In the genomic region with DNA sequence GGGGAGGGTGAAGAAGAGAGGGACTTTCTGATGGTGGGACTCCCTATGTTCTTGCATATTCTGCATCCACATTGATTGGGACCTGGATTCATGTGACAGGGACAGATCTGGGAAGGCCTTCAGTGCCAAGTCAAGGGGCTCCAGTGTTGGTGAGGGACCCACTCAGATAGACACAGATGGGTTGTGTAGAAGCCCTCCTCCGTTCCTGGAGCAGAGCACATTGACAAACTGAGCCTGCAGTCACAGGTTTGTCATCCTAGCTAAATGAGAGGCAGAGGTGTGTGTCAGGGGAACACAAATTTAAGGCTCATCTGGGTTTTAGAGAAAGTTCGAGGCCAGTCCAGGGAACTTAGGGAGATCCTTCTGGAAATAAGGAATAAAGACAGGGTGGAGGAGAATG, we compare ENCODE assay signal across 23 mouse cellular contexts. TPM values are rescaled to one million over a fixed set of nuclear protein-coding genes. Genes with fewer than 3 reads are reported as not detected.
"Had no signal": no experiment of that assay in that cellular context is flagged by ENCODE, and none has a peak within 500 bp of the region (broad histone marks: within the 10 kb centered on the region; RNA-seq: fewer than 3 reads in every experiment).

No protein-coding gene starts in this region.

- H3K27ac ChIP-seq: intestine, embryonic 15.5 days; kidney, embryonic 15.5 days; liver, embryonic 13.5 days; midbrain, embryonic 12.5 days; neural tube, embryonic 13.5 days; stomach, embryonic 15.5 days had no signal

- H3K4me1 ChIP-seq: intestine, embryonic 15.5 days; kidney, embryonic 15.5 days; liver, embryonic 13.5 days; midbrain, embryonic 12.5 days; stomach, embryonic 15.5 days had no signal

- H3K4me3 ChIP-seq: intestine, embryonic 15.5 days; kidney, embryonic 15.5 days; liver, embryonic 13.5 days; midbrain, embryonic 12.5 days; myocyte; neural tube, embryonic 13.5 days; stomach, embryonic 15.5 days had no signal

- DNase-seq: kidney, adult 11 months; kidney, adult 8-10 months; kidney, postnatal 10 days; kidney, postnatal 36 days; liver, embryonic 13.5 days; lung, adult 2 months; lung, postnatal 14 days; lung, postnatal 4 days; right cerebral cortex, postnatal 25 days; spleen, adult 18-20 months; thymus, postnatal 25 days had no signal

RNA-seq across cellular contexts. Expression of a gene that starts 51.7 kb away (rescaled TPM):
- total RNA-seq: liver, adult 2 months; megakaryocyte progenitor cell, adult 5-6 weeks; megakaryocyte-erythroid progenitor cell, adult 5-6 weeks had no signal
- polyA plus RNA-seq: liver, adult 2 months; liver, embryonic 16.5 days; lung, embryonic 16.5 days; thymus, postnatal 0 days had no signal
